Mouse (Mus musculus) R1 (cell line): Measurements from ENCODE around the gene Sdhaf2.
"Not testable (repeated sequence)": the region's sequence is repeated elsewhere in the genome, so short reads cannot be mapped to it uniquely, and the experiment has no call there.

Source experiments
- DNase-seq: peaks from one replicate; pipeline ENCODE4 v3.0.0-alpha.2; 2018; ENCODE audit warnings: low read depth, low spot score

Gene Sdhaf2

DNA sequence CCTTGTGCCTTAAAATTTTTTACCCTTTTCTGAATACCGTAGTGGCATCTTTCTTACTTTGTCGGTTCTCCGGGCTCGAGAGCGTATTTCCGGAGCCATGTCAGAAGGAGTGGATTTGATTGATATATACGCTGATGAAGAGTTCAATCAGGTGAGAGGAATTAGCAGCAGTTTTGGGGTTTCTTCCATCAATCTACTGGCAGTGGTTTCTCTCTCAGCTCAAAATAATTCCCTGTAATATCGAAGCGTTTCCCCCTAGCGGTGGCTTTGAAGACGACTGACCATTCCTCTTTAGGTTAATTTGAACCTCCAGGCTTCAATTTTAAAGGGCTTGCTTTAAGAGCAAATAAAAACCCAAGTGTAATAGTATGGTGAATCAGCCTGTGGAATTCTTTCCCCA is at the start of gene Sdhaf2:
Gene Sdhaf2, minus strand, starts transcription at position 233 of the 400 bp plus-strand sequence.
- DNase-seq: peak; percentile 75

- no peak for DNase-seq
Measured at GRCm38 (mm10) chr19:10569627-10570026, 43.7 kb upstream of the Sdhaf2 start.

GRCm38 (mm10) chr19:10565217-10565616 is 39.3 kb upstream of the Sdhaf2 start:
- no peak for DNase-seq

GRCm38 (mm10) chr19:10564278-10564677 is 38.3 kb upstream of the Sdhaf2 start:
- no peak for DNase-seq

DNA sequence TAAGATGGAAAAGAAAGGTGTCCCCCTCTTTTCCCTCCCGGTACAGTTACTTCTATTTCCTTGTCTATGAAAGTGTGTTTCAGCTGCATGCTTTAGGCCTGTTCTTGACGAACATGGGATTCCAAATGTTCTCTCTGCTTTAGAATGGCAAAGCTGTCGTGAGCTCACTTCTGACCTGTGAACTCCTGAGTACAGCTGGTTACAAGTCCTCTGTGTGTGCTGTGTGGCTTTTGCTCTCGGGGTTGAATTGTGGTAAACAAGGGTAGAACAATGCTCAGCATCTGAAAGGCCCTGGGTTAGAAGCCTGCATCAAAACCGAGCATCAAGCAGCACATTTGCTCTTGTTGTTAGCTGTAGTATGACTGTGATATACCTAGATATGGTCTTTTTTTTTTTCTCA is 36.4 kb upstream of the Sdhaf2 start:
- no peak for DNase-seq

DNA sequence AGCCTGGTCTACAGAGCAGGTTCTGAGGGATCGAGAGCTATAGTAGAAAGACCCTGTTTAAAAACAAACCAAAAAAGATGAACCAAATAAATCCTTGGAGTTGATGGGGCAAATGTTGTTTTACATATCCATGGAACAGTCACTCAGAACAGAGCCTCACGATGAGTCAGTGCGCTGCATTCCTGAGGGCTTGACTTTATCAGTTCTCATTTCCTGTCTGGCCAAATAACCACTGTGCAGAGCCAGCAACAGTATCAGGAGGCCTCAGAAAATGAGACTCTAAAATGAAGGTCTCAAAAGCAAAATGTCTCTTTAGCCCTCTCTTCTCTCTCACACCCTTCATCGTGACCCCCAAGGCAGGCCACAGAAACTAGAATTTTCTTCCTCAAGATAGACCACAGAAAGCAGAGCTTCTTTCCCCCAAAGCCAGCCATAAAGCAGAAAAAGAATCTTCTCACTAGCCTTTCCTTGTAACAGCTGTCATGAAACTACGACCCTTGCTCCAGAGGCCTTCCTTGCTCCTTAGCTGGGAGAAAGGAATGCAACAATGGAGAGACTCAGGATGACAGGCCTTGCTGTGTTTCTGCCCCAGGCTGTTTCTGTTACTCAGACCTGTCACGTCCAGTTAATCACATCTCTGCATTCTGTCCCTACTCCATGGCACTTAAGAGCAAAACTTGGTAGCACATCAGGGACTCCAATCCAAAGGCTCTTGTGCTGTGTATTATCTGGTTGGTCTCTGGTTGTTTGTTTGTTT is 35.8 kb upstream of the Sdhaf2 start:
- no peak for DNase-seq

DNA sequence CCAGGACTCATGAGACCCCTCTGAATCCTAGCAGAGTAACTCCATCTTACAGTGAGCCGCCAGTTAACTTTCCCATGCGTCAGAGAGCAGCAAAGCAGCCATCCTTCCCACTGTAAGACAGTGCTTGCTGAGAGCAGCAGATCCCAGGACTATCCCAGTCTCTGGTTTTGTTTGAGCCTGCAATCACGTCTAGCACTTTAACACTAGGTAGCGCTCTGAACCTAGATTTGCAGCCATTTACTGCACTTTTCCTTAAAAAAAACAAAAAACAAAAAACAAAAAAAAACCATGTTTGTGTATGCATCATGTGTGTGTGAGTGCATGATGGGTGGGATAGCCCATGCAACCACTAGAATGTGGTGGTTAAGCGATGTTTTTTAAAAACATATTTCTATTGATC is 34.2 kb upstream of the Sdhaf2 start:
- DNase-seq: peak; percentile 46

- not testable (repeated sequence) for DNase-seq
Measured at GRCm38 (mm10) chr19:10557837-10558375, 32.0 kb upstream of the Sdhaf2 start.

DNA sequence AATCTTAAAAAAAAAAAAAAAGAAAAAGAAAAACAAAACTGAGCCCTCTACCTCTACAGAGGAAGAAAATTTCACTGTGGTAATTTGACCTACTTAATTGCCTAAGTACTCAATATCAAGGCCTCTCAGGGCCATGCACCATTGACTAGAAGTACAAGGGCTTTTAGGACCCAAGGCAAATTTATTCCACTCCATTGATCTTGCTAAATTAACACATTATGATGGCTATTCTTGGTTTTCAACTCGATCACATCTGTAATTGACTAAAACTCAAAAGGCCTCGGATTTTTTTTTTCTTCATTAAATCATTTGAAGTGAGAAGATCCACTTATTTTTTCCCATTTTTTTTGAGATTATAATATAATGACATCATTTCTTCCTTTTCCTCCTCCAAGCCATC is 31.5 kb upstream of the Sdhaf2 start:
- DNase-seq: no peak

DNA sequence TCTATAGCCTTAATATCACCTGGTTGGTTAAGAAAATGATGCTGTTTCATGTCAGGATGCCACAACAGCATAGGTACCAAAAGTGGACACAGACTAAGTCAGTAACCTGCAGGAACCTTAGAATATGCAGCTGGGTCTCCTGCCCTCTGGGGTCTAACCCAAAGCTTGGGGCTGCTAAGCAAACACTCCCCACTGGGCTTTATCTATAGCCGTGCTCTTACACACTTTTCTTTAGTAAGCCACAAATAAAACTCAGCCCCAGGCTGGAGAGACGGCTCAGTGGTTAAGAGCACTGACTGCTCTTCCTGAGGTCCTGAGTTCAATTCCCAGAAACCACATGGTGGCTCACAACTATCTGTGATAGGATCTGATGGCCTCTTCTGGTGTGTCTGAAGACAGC is 31.1 kb upstream of the Sdhaf2 start:
- no peak for DNase-seq

- peak; percentile 84 for DNase-seq
Measured at GRCm38 (mm10) chr19:10555624-10556510, 29.9 kb upstream of the Sdhaf2 start, which contains the start of gene Tmem216. Gene Tmem216, minus strand, starts transcription at chr19:10556238.

DNA sequence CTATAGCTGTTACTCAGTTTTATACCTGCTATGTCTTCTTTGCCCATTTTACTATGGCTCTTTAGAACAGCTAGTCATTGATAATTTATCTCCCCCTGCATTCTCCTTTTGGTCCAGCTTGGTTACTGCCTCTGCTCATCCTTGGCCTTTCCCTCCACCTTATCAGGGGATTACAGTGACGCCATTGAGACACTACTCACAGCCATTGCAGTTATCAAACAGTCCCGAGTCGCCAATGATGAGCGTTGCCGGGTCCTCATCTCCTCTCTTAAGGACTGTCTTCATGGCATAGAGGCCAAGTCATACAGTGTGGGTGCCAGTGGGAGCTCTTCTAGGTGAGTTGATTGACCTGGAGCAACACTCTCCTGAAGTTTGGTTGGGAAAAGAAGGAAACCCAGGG is 13.5 kb upstream of the Sdhaf2 start:
- no peak for DNase-seq

DNA sequence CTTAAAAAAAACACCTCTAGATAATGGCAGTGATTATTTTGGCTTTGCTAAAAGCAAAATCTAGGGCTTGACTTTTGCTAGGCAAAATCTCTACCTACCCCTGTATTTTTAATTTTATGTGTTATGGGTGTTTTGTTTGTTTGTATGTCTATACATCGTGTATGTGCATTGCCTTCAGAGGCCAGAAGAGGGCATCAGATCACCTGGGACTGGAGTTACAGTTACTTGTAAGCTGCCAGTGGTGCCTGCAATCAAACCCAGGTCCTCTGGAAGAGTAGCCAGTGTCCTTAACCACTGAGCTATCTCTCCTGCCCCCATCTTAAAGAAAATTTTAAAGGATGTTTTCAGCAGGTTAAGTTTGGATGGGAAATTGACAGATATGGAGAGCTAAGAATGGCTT is 4.1 kb upstream of the Sdhaf2 start:
- DNase-seq: peak; percentile 66

DNA sequence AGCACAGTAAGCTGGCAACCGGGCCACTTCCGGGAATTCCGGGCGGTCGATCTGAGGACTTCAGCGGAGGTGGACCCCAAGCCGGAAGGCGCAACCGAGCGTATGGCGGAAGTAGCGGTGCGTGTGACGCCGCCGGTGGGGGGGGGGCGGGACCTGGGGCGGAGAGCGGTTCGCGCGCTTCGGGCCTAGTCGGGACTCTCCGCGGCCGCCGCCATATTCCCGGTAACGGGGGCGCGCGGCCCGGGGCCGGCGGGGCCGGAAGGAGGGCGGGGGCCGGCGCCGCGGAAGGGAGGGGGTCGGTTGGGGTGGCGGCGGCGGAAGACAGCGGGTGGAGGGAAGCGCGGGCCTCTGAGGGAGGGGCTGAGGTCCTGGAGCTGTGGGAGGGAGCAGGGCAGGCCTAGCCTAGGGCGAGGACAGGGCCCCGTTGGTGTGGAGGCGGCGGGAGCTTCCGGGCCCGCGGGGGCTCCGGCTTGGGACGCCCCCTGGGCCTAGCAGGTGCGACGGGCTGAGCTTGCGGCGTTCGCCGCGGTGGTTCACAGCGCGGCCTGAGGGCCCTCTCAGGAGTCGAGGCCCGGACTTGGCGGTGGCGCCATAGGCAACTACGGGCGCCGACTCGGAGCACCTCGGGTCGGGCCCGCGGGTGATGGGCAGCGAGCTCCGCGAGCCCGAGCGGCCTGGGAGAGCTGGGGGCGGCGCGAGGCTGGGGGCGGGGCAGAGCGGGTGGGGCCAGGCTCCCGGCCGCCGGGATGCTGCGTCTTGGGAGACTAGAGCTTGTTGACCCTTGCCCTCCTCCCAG is 638 bp downstream of the Sdhaf2 start, which contains the start of gene Cpsf7:
Gene Cpsf7, plus strand, starts transcription at position 161 of the 796 bp plus-strand sequence.
- peak; percentile 92 for DNase-seq

- DNase-seq: no peak
Measured at GRCm38 (mm10) chr19:10524784-10525105, 1.2 kb downstream of the Sdhaf2 start.

DNA sequence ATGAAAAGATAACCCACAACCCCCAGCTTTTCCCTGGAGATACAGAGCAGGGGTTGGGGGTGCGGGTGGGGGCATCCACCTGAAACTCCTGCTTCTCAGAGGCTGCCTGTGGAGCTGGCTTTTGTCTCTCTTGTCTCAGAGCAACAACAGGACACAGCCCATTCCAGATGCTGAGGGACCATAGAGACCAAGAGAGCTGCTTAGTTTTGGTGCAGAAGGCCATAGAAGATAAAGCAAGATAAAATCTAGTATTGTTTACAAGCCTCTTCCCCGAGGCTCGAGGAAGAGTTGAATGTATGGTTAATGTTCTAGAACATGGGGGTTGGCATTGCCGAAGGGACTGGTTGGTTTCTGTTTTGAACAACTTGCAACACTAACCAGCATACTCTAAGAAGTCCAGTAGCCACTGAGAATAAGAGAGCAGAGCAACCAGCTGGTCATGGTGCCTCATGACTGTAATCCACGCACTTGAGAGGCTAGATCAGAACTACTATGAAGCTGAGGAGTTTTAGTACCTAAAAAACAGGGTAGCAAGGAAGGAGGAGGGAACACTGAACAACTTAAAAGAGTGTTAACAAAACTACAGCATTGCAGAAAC is 2.4 kb downstream of the Sdhaf2 start:
- DNase-seq: no peak

DNA sequence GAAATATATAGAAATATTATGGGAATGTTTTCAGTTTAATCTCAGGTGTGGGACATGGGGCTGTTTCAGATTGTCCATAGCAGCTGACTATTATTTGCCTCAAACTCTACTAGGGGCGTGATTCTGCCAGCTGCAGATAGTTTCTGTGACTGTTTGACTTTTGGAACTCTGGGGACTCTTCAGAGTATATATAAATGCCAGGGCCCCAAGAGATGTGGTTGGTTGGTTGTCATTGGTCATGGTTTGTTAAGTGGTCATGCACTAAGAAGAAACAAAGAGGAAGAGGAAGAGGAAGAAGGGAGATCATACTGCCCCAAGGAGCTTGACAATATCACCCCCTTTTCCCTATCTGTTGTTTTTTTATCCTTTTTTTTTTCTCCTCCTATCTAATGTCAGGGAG is 4.0 kb downstream of the Sdhaf2 start:
- no peak for DNase-seq

GRCm38 (mm10) chr19:10520355-10520754 is 5.6 kb downstream of the Sdhaf2 start:
- peak; percentile 79 for DNase-seq

DNA sequence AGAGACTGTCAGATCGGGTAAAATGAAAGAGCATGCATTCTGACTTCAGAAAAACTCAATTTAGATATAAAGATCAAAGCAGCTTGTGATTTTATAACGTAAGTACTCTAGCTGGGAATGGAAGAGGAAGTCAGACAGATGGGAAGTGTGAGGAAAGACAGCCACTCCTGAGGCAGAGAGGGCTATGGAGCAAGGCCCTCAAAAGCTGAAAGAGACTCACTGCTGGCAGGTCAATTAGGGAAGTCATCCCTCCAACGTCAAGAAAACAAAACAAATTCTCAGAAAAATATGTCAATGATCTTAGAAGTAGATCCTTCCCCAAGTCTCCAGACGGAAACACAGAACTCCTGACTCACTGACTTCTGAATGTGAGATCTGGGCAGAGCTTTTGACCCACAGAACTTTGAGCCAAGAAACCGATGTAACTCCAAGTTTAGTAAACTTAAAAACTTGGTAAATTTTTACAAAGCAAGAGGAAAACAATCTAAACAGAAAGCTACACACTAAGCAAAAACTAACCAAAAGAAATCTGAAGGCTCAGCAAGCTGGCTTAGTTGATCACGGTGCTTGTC is 15.1 kb downstream of the Sdhaf2 start:
- DNase-seq: no peak

GRCm38 (mm10) chr19:10502571-10502970 is 23.4 kb downstream of the Sdhaf2 start:
- DNase-seq: peak; percentile 58

DNA sequence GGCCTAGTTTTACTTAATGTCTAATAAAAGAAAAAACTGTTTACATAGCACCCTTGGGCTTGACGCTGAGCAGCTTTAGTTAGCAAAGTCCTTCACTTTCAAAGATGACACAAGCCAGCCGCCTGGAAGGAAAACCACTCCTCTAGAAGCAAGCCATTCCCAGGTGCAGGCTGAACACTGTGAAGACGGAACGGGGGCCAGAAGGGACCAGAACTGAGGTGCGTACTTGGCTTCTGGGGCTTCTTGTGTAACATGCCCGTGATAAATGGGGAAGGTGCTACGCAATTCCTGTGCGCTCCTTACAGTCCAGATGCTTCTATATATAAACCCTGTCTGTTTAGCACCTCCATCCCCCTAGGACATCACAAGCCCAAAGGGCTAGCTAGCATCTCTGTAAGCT is 25.4 kb downstream of the Sdhaf2 start:
- DNase-seq: no peak
